Mouse (Mus musculus): ENCODE measurements around the gene Plekhj1.

GRCm38 (mm10) chr10:80791476-80792174, 6.8 kb downstream of the Plekhj1 start:
- TF ChIP-seq CTCF (IDR thresholded peaks at IDR 0.05; ENCODE audit: low read depth, low read length) (no peak), POLR2A (IDR thresholded peaks at IDR 0.05; ENCODE audit: insufficient read depth, low read length) (no peak)

Measured in ES-Bruce4 (cell line).